Mouse (Mus musculus) lung, postnatal 14 days (tissue): ENCODE data around the gene Dennd1b.
A peak's percentile ranks its signal among the peaks of the same experiment; 100 is the strongest.

Experiments used
- DNase-seq: peaks from one replicate; pipeline ENCODE4 v3.0.0; 2021

The Dennd1b gene

DNA sequence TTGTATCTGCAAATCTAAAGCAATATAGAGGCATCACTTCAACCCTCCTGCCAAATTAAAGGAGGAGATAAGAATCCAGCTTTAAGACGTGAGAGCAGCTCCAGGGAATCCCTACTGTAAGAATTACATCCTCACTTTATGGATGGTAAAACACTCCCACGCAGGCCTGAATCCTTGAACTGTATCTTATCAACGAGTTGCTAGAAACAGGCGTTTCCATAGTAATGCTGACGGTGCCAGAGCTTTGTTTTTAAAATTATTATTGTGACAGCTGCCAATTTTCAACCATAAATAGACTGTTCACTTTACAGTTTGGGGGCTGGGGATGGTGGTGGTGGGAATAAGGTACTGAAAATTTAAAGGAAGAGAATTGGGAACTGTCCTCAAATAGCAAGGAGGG is 239.8 kb downstream of the Dennd1b start:
- DNase-seq: no peak

- DNase-seq: no peak
Measured at GRCm38 (mm10) chr1:139206259-139206658, 243.0 kb downstream of the Dennd1b start.

GRCm38 (mm10) chr1:139209796-139210195 is 246.6 kb downstream of the Dennd1b start:
- peak; percentile 13 for DNase-seq

- no peak for DNase-seq
Measured at GRCm38 (mm10) chr1:139210505-139210904, 247.3 kb downstream of the Dennd1b start.

DNA sequence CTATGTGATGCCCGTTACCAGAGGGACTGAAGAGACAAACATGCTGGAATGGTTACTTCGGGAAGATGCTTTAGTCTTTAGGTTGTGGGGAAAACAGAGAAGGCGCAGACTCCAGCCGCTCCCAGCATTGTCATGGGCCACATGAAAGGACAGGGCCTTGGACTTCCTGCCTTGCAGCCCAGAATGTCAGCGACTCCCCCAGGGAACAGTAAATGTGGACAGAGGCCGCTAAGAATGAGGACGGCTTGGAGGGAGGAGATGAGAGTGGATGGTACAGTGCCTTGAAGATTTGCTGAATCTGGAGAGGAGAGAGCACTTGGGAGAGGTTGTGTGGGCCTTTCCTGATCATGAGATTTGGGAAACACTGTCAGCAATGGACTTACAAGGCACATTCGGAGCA is 252.1 kb downstream of the Dennd1b start:
- no peak for DNase-seq

- DNase-seq: no peak
Measured at GRCm38 (mm10) chr1:139223804-139224203, 260.6 kb downstream of the Dennd1b start.

DNA sequence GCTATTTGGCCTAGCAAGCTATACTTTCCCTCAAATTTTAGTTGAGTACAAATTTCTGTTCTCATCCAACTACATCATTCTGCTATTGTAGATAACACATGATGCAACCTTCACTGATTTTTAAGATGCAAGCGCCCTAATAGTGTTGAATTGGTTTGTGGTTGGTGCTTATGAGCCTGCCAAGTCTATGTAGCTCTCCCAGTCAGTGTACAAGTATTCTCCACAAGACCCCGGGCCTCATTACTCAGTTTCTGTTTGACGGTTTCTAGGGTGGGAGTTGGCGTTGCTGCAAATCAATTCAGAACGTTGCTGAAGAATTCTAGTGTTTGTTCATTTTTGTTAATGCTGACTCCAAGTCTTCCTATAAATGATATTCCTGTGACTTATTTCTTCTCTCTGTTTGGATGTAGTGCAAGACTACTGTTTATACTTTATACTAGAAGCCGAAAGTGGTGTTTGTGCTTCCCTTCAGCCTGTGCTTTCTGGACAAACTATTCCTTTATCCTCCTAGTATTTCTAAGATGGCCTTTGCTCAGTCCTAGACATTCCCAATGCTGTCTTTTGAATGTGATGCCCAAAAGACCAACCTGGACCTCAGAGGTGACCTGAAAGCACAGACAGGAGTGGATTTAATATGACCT is 261.2 kb downstream of the Dennd1b start:
- no peak for DNase-seq
